Mouse (Mus musculus) myocyte (in vitro differentiated cells): ENCODE results near the gene Olfr649. TPM values are rescaled to one million over a fixed set of nuclear protein-coding genes. Genes with fewer than 3 reads are reported as not detected.

Experiments
- H3K27me3 ChIP-seq: one replicate; pipeline ENCODE4 v1.6.1; 2011; ENCODE audit not compliant: control insufficient read depth, insufficient read depth, insufficient read length
- H3K36me3 ChIP-seq: one replicate; pipeline ENCODE4 v1.6.1; 2011; ENCODE audit not compliant: control insufficient read depth, insufficient read depth
- H3K4me2 ChIP-seq: one replicate; pipeline ENCODE4 v1.6.1; 2011; ENCODE audit warnings: low read depth, control low read depth
- H3K4me3 ChIP-seq: one replicate; pipeline ENCODE4 v1.5.1; 2011; ENCODE audit warnings: mild to moderate bottlenecking, control low read depth, moderate library complexity
- H3K79me2 ChIP-seq: one replicate; pipeline ENCODE4 v1.6.1; 2011; ENCODE audit not compliant: control insufficient read depth, insufficient read depth
- H3ac ChIP-seq: one replicate; pipeline ENCODE4 v1.6.1; 2011; ENCODE audit not compliant: control insufficient read depth, insufficient read length
- CEBPB ChIP-seq: IDR thresholded peaks from 2 replicates; pipeline ENCODE4 v1.6.1; 2011; ENCODE audit warnings: mild to moderate bottlenecking, moderate library complexity; ENCODE audit not compliant: poor library complexity, insufficient read depth, severe bottlenecking
- E2F4 ChIP-seq: IDR thresholded peaks from one replicate; pipeline ENCODE4 v1.6.1; 2011; ENCODE audit warnings: mild to moderate bottlenecking, control low read depth, moderate library complexity; ENCODE audit not compliant: insufficient read depth
- MAX ChIP-seq: IDR thresholded peaks from one replicate; pipeline ENCODE4 v1.6.1; 2011; ENCODE audit warnings: low read depth, mild to moderate bottlenecking, control low read depth
- MYOD1 ChIP-seq, 3 experiments: IDR thresholded peaks; one replicate each; pipeline ENCODE4 v1.6.1; 2011; ENCODE audit warnings: control low read depth in 2 of 3, low read depth in 2 of 3, mild to moderate bottlenecking in 2 of 3, moderate library complexity in 1 of 3; ENCODE audit not compliant: insufficient read length in 2 of 3, control insufficient read depth in 1 of 3
- MYOG ChIP-seq, 3 experiments: IDR thresholded peaks; one replicate each; pipeline ENCODE4 v1.6.1; 2011; ENCODE audit warnings: control low read depth in 2 of 3, low read depth in 2 of 3, mild to moderate bottlenecking in 2 of 3; ENCODE audit not compliant: insufficient read length in 2 of 3, control insufficient read depth in 1 of 3, insufficient read depth in 1 of 3
- POLR2A ChIP-seq: IDR thresholded peaks from one replicate; pipeline ENCODE4 v1.6.1; 2011; ENCODE audit warnings: low read depth, mild to moderate bottlenecking, control low read depth, moderate library complexity; ENCODE audit not compliant: insufficient read length
- POLR2AphosphoS2 ChIP-seq: IDR thresholded peaks from one replicate; pipeline ENCODE4 v1.6.1; 2011; ENCODE audit warnings: low read depth, control low read depth; ENCODE audit not compliant: insufficient read length
- REST ChIP-seq: IDR thresholded peaks from one replicate; pipeline ENCODE4 v1.6.1; 2011; ENCODE audit warnings: mild to moderate bottlenecking, control low read depth, moderate library complexity; ENCODE audit not compliant: insufficient read depth, insufficient read length
- SRF ChIP-seq: IDR thresholded peaks from one replicate; pipeline ENCODE4 v1.6.1; 2011; ENCODE audit warnings: low read depth; ENCODE audit not compliant: control insufficient read depth, insufficient read length
- TCF12 ChIP-seq: IDR thresholded peaks from one replicate; pipeline ENCODE4 v1.6.1; 2011; ENCODE audit warnings: mild to moderate bottlenecking, control low read depth; ENCODE audit not compliant: poor library complexity, insufficient read depth, severe bottlenecking
- TCF3 ChIP-seq: IDR thresholded peaks from one replicate; pipeline ENCODE4 v1.6.1; 2011; ENCODE audit warnings: low read depth, control low read depth; ENCODE audit not compliant: insufficient read length
- USF1 ChIP-seq: IDR thresholded peaks from one replicate; pipeline ENCODE4 v1.6.1; 2011; ENCODE audit warnings: low read depth, mild to moderate bottlenecking, control low read depth, moderate library complexity
- polyA plus RNA-seq: library from polyadenylated mRNA; unstranded; fragments of >200 nt; fragmentation: generic; extraction: Trizol; gene quantifications from one replicate; pipeline ENCODE4 v1.2.1, GENCODE M21; 2012; ENCODE audit warnings: missing spikeins

The Olfr649 gene
- polyA plus RNA-seq, 1 experiment = not detected

DNA sequence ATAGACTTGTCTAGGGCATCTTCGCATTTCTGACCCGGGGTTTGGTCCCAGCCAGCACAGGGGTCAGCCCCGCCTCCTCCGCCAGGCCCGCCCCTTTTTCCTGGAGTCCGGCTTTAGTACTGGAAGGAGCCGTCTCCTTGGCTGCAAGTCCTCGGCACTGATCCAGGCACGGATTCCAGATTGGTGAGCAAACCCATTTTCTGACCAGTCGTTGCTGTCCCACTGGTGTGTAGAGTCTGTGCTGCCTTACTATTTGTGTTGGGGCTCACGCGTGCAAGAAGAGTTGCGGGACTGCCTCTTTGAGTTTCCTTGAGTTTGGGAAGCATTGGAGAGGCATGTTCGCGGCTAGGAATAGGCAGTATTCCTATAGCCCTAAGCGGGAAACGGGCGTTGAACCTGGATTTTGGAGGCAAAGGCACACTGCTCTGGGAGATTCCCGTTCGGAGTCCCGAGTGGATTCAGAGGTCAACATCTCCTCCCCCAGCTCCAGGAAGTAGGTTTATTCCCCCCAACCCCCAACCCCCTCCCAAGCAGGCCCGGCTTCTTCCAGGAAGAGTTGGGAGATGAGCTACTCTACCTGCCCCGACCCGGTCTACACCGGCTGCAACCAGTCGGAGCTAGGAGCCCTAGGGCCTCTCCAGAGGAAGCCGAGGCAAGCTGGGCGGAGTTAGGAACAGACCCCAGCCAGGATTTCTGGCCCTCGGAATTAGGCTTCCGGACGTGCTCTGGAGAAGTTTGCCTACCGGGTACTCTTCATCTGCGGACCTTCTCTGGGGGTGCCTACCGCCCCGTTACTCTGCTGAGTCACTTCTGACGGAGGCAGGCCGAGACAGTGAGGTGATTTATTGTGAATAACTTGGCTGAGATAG, 23.1 kb upstream of the Olfr649 start, which contains the start of gene Trim6:
Gene Trim6 (plus strand): TSS at position 93 of the 869 bp plus-strand sequence.
- no peak within 1 kb of the TSS for H3ac ChIP-seq
- no peak within 1 kb of the TSS for H3K4me3 ChIP-seq

GRCm38 (mm10) chr7:104217881-104218280, 22.1 kb upstream of the Olfr649 start:
- Histone ChIP-seq H3K79me2 (no peaks in the 10 kb centered on the region), H3K4me3 (no peak overlapping the region), H3K4me2 (no peak overlapping the region), H3K27me3 (no peaks in the 10 kb centered on the region), H3K36me3 (no peaks in the 10 kb centered on the region), H3ac (no peak overlapping the region)
- no peak for TF ChIP-seq MAX
- TF ChIP-seq SRF = no peak
- TF ChIP-seq MYOG (IDR thresholded peaks at IDR 0.05; ENCODE audit: control insufficient read depth in 1 of 3, insufficient read depth in 1 of 3, insufficient read length in 2 of 3, low read depth in 2 of 3) = no peak
- TF ChIP-seq USF1 = no peak
- TF ChIP-seq TCF12 = no peak
- no peak for TF ChIP-seq POLR2AphosphoS2

More for the DNA sequence above, 23.1 kb upstream of the Olfr649 start, which contains the start of gene Trim6:
- Histone ChIP-seq H3K79me2 (no peaks in the 10 kb centered on the region), H3K27me3 (no peaks in the 10 kb centered on the region), H3K36me3 (no peaks in the 10 kb centered on the region), H3K4me2 (no peak within 1 kb of the TSS)
- no peak for TF ChIP-seq MYOD1 (IDR thresholded peaks at IDR 0.05; ENCODE audit: control insufficient read depth in 1 of 3, insufficient read length in 2 of 3, low read depth in 2 of 3)
- TF ChIP-seq CEBPB = no peak
- TF ChIP-seq USF1 = no peak
- TF ChIP-seq REST = no peak
- TF ChIP-seq MYOG (IDR thresholded peaks at IDR 0.05; ENCODE audit: control insufficient read depth in 1 of 3, insufficient read depth in 1 of 3, insufficient read length in 2 of 3, low read depth in 2 of 3) = no peak
- TF ChIP-seq POLR2AphosphoS2 = no peak
- TF ChIP-seq TCF3 = no peak
- TF ChIP-seq TCF12 = no peak
- TF ChIP-seq POLR2A = no peak
- no peak for TF ChIP-seq SRF
- TF ChIP-seq MAX = no peak
- TF ChIP-seq E2F4 = no peak

GRCm38 (mm10) chr7:104216011-104216535, 20.3 kb upstream of the Olfr649 start:
- no peak overlapping the region for H3K4me2 ChIP-seq
- no peaks in the 10 kb centered on the region for H3K27me3 ChIP-seq
- no peak overlapping the region for H3K4me3 ChIP-seq
- no peak overlapping the region for H3ac ChIP-seq
- H3K36me3 ChIP-seq = no peaks in the 10 kb centered on the region
- H3K79me2 ChIP-seq = no peaks in the 10 kb centered on the region
- no peak for TF ChIP-seq E2F4
- no peak for TF ChIP-seq USF1
- TF ChIP-seq POLR2AphosphoS2 = no peak
- no peak for TF ChIP-seq POLR2A
- no peak for TF ChIP-seq MYOG (IDR thresholded peaks at IDR 0.05; ENCODE audit: control insufficient read depth in 1 of 3, insufficient read depth in 1 of 3, insufficient read length in 2 of 3, low read depth in 2 of 3)
- no peak for TF ChIP-seq TCF12
- no peak for TF ChIP-seq MYOD1 (IDR thresholded peaks at IDR 0.05; ENCODE audit: control insufficient read depth in 1 of 3, insufficient read length in 2 of 3, low read depth in 2 of 3)
- TF ChIP-seq REST = no peak

GRCm38 (mm10) chr7:104206197-104206596, 10.4 kb upstream of the Olfr649 start:
- Histone ChIP-seq H3K36me3 (no peaks in the 10 kb centered on the region), H3K4me2 (no peak overlapping the region), H3K4me3 (no peak overlapping the region), H3K27me3 (no peaks in the 10 kb centered on the region), H3ac (no peak overlapping the region), H3K79me2 (no peaks in the 10 kb centered on the region)
- TF ChIP-seq POLR2A (no peak), MAX (no peak), MYOG (IDR thresholded peaks at IDR 0.05; ENCODE audit: control insufficient read depth in 1 of 3, insufficient read depth in 1 of 3, insufficient read length in 2 of 3, low read depth in 2 of 3) (no peak), SRF (no peak), E2F4 (no peak), USF1 (no peak), REST (no peak), MYOD1 (IDR thresholded peaks at IDR 0.05; ENCODE audit: control insufficient read depth in 1 of 3, insufficient read length in 2 of 3, low read depth in 2 of 3) (no peak), TCF3 (no peak), CEBPB (no peak), POLR2AphosphoS2 (no peak)

DNA sequence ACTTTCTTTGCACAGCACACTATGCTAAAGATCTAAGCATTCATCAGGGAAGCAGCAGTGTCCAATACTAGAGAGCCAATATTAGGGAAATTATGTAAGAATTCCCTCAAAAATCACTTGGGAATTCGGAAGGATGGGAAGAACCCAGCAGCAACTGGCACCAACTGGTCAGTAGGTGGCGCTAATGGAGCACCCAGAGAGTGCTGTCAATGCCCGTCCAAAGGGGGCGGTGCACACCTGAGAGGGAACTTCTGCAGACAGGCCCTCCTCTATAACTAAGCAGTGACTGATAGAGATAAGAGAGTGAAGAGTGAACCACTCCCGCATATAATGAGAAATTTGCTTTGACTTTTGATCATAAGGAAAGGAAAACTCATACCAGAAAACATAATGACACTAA, 4.0 kb upstream of the Olfr649 start:
- Histone ChIP-seq H3K79me2 (no peaks in the 10 kb centered on the region), H3K4me2 (no peak overlapping the region), H3K4me3 (no peak overlapping the region), H3K36me3 (no peaks in the 10 kb centered on the region), H3K27me3 (no peaks in the 10 kb centered on the region), H3ac (no peak overlapping the region)
- TF ChIP-seq POLR2A (no peak), TCF12 (no peak), TCF3 (no peak)
